Mouse (Mus musculus): ENCODE results near the gene Rtl5. TPM values are rescaled to one million over a fixed set of nuclear protein-coding genes. Genes with fewer than 3 reads are reported as not detected.
"Not testable (repeated sequence)": the region's sequence is repeated elsewhere in the genome, so short reads cannot be mapped to it uniquely, and the experiment has no call there.

Gene Rtl5
- 1 to 10 TPM; 8.8 to 9.0 TPM for total RNA-seq (2021)
- long read RNA-seq, experiment 1, full-length matches to known transcripts = 2 of 2 reads
- long read RNA-seq, experiment 1, partial matches to known transcripts = 0 of 2 reads
- long read RNA-seq, experiment 1, other reads (novel, unspliced or antisense) = 0 of 2 reads
- long read RNA-seq, experiment 2, full-length matches to known transcripts = 4 of 4 reads
- long read RNA-seq, experiment 2, partial matches to known transcripts = 0 of 4 reads
- long read RNA-seq, experiment 2, other reads (novel, unspliced or antisense) = 0 of 4 reads

- TF ChIP-seq CTCF (conservative IDR thresholded peaks at IDR 0.05) = no peak
- Histone ChIP-seq H3K27ac (peak within 1 kb of the TSS; percentile 67), H3K4me3 (peak within 1 kb of the TSS; percentile 58)
- DNase-seq (ENCODE audit: low spot score in 2 of 2) = peak; percentile 66 to 81
Observed at GRCm38 (mm10) chrX:102070591-102071471, at the start of gene Rtl5. Rtl5 (minus strand) TSS chrX:102071304.

DNA sequence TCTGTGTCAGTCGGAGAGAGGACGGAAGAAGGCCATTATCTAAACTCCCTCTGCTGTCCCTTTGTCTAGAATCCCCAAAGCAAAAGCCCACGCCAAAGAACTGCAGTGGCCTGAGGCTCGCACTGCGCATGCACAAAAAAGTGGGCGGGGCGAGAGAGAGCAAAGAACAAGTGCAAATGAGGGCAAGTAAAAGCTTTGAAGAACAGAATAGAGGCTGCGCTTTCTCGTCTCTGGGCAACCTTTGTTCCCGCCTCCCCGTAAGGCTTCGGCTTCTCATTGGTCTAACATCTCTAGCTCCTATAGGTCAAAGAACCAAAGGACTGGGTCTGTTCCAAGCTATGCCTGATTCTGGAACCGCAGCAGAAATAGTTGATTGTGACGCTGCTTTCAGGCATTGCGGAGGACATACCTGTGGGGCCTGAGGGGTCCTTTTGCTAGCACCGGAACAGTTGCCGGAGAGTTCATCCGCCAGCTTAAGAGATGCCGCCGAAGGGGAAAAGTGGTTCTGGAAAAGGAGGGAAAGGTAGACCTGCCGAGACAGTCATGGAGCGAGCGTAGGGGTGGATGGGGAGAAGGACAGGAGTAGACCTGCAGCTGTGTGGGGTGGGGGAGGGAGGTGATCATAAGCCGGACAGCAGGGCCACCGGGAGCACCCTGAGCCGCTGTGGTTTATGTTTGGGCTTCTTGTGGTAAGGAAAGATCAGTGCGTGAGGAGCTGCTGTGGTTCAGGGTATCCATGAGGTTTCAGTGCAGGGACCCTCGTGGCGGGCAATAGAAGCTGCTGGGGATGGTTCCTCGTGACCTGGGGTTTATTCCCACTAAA lies 48.1 kb upstream of the Rtl5 start, which contains the start of gene Pin4:
Pin4 (plus strand) TSS at position 406 of the 823 bp plus-strand sequence.
- H3K4me3 ChIP-seq = peak within 1 kb of the TSS; percentile 67
- peak; percentile 89 to 95 for DNase-seq (ENCODE audit: low spot score in 2 of 2)
- peak within 1 kb of the TSS; percentile 90 for H3K27ac ChIP-seq
- peak; percentile 52 for TF ChIP-seq CTCF (conservative IDR thresholded peaks at IDR 0.05)

- H3K4me3 ChIP-seq = no peak overlapping the region
- no peak for TF ChIP-seq CTCF (conservative IDR thresholded peaks at IDR 0.05)
- peak overlapping the region; percentile 83 for H3K27ac ChIP-seq
- peak in 1 of 2 experiments; percentile 43 for DNase-seq (ENCODE audit: low spot score in 2 of 2)
Observed at GRCm38 (mm10) chrX:102115676-102116075, 44.6 kb upstream of the Rtl5 start.

GRCm38 (mm10) chrX:102109349-102109748 lies 38.2 kb upstream of the Rtl5 start:
- not testable (repeated sequence) for H3K27ac ChIP-seq; DNase-seq (ENCODE audit: low spot score in 2 of 2); H3K4me3 ChIP-seq

DNA sequence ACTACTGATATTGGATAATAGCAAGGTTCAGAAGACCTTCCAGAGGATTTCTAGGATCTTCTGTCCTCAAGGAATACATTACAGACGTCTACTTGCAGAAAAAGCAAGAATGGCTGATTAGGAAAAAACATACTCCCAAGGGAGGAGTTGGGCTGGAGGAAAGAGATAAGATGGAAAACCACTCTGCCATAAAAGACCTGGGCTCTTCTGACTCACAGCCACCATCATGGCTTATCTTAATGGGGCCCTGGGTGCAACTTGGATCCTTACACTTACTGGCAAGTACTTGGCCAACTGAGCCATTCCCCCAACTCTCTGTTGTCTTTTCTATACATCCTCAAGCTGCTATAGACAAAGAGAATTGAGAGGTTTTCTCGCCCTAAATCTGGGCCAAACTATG lies 32.7 kb upstream of the Rtl5 start:
- not testable (repeated sequence) for DNase-seq (ENCODE audit: low spot score in 2 of 2); H3K27ac ChIP-seq; H3K4me3 ChIP-seq

DNA sequence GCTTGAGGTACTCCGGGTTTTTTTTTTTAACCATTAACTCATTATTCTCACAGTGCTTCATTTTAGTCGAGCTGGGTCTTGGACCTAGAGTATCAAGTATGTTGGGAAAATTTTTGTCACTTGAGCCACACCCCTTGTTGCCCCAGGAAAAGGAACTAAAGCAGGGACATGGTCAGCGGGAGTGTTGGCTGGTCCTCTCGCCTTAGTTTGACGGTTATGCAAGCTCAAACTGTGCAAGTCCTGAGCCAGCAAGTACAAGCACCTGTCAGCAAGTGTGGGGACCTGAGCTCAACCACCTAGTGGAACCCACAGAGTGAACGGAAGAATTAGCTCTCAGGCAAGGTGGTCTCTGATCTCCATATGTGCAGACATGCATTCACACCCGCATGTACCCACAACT lies 30.8 kb upstream of the Rtl5 start:
- Histone ChIP-seq H3K4me3 (no peak overlapping the region), H3K27ac (no peak overlapping the region)
- DNase-seq (ENCODE audit: low spot score in 2 of 2) = no peak
- TF ChIP-seq CTCF (conservative IDR thresholded peaks at IDR 0.05) = no peak

DNA sequence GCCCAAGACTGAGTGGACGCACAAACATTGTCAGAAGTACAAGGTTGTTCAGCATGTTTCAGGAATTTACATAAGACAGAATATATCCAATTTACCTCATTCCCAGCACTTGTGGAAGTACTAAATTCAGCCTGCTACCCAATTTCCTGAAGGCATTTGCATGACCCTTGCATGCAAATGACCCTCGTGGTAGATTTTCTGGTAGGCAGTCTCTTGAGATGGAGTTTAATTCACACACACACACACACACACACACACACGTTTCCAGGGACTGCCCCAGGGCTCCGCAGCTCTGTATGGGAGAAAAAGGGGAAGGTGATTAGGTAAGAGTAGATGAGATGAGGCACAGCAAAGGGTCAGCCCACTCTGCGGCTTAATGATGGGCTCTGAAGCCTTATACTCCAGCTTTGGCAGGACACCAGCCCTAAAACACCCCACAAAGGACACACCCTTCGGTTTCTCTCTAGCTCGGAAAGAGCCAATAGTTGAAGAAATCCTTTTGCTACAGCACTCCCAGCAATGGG lies 23.3 kb upstream of the Rtl5 start:
- Histone ChIP-seq H3K27ac (no peak overlapping the region), H3K4me3 (no peak overlapping the region)
- DNase-seq (ENCODE audit: low spot score in 2 of 2) = no peak
- TF ChIP-seq CTCF (conservative IDR thresholded peaks at IDR 0.05) = no peak

GRCm38 (mm10) chrX:102090605-102091004 lies 19.5 kb upstream of the Rtl5 start:
- no peak for DNase-seq (ENCODE audit: low spot score in 2 of 2)
- TF ChIP-seq CTCF (conservative IDR thresholded peaks at IDR 0.05) = no peak
- no peak overlapping the region for H3K27ac ChIP-seq
- H3K4me3 ChIP-seq = no peak overlapping the region

DNA sequence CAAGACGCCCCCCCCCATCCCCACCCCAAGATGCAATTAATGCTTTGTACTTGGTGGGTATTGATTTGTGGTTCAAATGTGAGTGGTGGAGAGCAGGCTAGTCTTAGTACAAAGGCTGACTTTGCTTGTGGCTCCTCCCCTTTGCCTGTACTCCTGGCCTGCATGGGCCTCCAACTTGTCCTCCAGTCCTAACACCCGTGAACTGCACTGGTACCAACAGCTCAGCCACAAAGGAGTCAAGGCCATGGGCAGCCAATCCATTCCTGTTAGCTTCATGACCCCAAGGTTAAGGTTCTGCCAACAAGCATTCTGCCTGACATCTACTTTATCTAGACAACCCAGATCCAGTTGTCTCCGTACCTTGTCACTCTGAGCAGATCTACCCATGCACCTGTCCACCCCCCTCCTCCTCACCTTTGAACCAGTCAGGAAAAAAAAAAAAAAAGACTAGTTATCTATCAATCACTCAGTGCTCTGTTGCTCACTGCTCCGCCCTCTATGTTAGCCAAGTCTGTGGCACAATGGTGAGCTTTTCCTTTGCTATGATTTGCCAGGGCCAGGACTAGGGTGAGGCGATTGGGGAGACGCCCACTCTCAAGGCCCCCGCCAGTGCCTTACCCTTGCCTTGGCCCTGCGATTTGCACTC lies 14.8 kb upstream of the Rtl5 start:
- TF ChIP-seq CTCF (conservative IDR thresholded peaks at IDR 0.05) = no peak
- no peak overlapping the region for H3K4me3 ChIP-seq
- no peak overlapping the region for H3K27ac ChIP-seq
- no peak for DNase-seq (ENCODE audit: low spot score in 2 of 2)

DNA sequence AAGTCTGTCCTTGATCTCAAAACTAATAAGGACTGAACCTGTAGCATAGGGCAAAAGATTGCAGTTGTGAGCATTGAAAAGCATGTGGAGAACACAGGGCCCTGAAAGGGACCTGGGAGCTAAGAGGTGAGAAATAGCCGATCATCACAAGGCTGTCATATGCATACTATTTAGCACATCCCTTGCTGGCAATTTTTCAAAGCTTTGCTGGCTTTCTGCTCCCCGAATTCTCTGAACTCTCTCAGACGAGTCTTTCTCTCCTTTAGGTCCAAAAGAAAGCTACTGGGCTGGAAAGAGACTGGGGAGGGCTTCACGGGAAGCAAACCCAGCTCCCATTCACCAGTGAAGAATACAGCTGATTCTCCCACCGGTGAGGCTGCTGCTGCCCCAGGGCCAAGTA lies 11.2 kb upstream of the Rtl5 start:
- peak overlapping the region; percentile 48; the same call in 1 of the 2 replicates for H3K27ac ChIP-seq
- no peak overlapping the region for H3K4me3 ChIP-seq
- DNase-seq (ENCODE audit: low spot score in 2 of 2) = no peak
- no peak for TF ChIP-seq CTCF (conservative IDR thresholded peaks at IDR 0.05)

- Histone ChIP-seq H3K4me3 (no peak overlapping the region), H3K27ac (peak overlapping the region; percentile 48; the same call in 1 of the 2 replicates)
- no peak for TF ChIP-seq CTCF (conservative IDR thresholded peaks at IDR 0.05)
- DNase-seq (ENCODE audit: low spot score in 2 of 2) = no peak
Observed at GRCm38 (mm10) chrX:102081573-102082279, 10.6 kb upstream of the Rtl5 start.
